Mouse (Mus musculus) thymus, postnatal 36 days (tissue): ENCODE data around the gene Gm8947.

ENCODE experiments used
- DNase-seq, 2 experiments: peaks; one replicate each; pipeline ENCODE4 v3.0.0; 2022; ENCODE audit warnings: mixed read lengths in 2 of 2

Gene Gm8947

GRCm38 (mm10) chr1:151228320-151228989 is 36.3 kb downstream of the Gm8947 start:
- no peak for DNase-seq

DNA sequence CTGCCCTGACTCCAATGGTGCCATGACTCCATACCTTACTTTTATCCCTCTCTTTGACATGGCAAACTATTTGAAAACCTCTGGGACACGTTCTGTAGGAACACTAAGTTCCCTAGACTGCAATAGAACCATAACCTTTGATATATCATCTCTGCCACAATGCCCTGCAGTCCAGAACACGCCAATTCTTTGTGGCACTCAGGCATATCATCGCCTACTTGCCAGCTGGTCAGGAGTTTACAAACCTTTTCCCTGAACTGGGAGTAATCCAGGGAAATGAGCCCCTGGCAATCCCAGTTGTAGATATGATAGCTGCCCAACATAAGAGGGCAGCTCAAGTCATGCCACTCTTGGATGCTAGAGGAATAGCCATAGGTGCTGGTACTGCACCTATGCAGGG is 40.2 kb downstream of the Gm8947 start:
- no peak for DNase-seq

DNA sequence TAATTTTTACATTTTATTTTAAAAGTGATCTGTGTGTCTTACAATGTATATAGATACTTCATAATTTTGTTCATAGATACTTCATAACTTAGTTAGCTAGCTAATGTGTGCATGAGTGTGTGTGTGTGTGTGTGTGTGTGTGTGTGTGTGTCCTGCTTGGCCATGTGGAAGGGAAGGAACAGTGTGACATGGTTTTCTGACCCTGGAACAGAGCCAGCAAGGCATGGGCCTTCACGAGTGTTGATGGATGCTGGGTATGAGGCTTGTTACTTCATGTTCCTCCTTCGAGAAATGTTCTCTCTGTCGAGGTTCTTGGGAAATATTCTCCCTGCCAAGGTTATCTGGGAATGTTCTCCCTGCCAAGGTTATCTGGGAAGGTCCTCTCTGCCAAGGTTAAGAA is 41.6 kb downstream of the Gm8947 start:
- no peak for DNase-seq

DNA sequence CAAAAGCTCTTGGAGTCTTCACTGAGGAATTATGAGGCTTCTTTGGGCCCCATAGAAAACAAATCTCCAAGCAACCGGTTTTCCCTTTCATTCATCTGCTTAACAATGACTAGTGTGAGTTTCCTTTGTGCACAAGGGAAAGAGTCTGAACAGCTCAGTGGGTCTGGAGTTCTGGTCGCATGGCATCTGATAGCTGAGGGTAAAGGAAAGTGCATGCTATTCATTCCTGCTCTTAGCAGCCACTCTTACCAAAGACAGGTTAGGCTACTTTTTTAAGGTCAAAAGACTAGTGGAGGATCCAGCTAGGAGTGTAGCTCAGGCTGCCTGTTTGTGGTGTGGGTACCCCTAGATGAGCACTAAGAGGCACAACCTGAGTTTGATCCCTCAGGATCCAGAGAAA is 43.4 kb downstream of the Gm8947 start:
- no peak for DNase-seq

- no peak for DNase-seq
These were observed 44.2 kb downstream of the Gm8947 start for GRCm38 (mm10) chr1:151236141-151236930.

DNA sequence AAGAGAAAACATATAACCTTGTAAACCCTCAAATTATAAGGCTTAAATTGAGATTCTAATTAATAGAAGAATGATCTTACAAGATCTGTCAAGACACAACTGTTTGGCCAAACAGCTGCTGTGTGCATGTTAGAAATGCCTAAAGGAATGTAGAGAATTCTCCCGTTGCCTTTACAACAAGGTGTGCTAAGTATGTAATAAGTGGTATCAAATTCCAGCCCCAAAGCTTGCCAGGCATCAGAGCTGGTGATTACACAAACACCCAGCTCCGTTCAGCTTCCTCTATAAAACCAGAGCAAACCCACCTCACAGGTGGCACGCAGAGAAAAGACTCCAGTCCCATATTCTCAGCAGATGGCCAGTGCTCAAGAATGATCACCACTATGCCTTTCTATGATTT is 45.6 kb downstream of the Gm8947 start:
- DNase-seq, result no peak

GRCm38 (mm10) chr1:151243332-151243731 is 51.2 kb downstream of the Gm8947 start:
- no peak for DNase-seq
